Mouse (Mus musculus) hindbrain, embryonic 11.5 days (tissue): ENCODE data around the gene Fbxo48. TPM values are rescaled to one million over a fixed set of nuclear protein-coding genes. Genes with fewer than 3 reads are reported as not detected.

ENCODE experiments used
- ATAC-seq: fragments of 200-750 bp; cut with Nextera tagmentation; 2 replicates; pipeline ENCODE4 v1.8.0; 2017; ENCODE audit warnings: mild to moderate bottlenecking, moderate TSS enrichment, moderate library complexity; ENCODE audit not compliant: low FRiP score
- DNase-seq: peaks from one replicate; pipeline ENCODE4 v3.0.0-alpha.2; 2015; ENCODE audit warnings: low spot score
- H3K27ac ChIP-seq: fragments of 300-500 bp; sonication (generic); 2 replicates; pipeline ENCODE4 v1.5.1; 2014; ENCODE audit warnings: mild to moderate bottlenecking, low read depth, low read length
- H3K27me3 ChIP-seq: fragments of 300-500 bp; sonication (generic); 2 replicates; pipeline ENCODE4 v1.6.1; 2014; ENCODE audit warnings: mild to moderate bottlenecking, low read length, moderate library complexity, mixed read lengths; ENCODE audit not compliant: control insufficient read depth, insufficient read depth
- H3K36me3 ChIP-seq: fragments of 300-500 bp; sonication (generic); 2 replicates; pipeline ENCODE4 v1.6.1; 2014; ENCODE audit warnings: mild to moderate bottlenecking, low read length, moderate library complexity, mixed read lengths; ENCODE audit not compliant: control insufficient read depth, insufficient read depth
- H3K4me1 ChIP-seq: fragments of 300-500 bp; sonication (generic); replicated peaks from 2 replicates; pipeline ENCODE4 v1.6.1; 2014; ENCODE audit warnings: low read length, mixed read lengths; ENCODE audit not compliant: control insufficient read depth, insufficient read depth
- H3K4me2 ChIP-seq: fragments of 300-500 bp; sonication (generic); replicated peaks from 2 replicates; pipeline ENCODE4 v1.6.1; 2014; ENCODE audit warnings: mild to moderate bottlenecking, low read depth, low read length
- H3K4me3 ChIP-seq: fragments of 300-500 bp; sonication (generic); 2 replicates; pipeline ENCODE4 v1.5.1; 2014; ENCODE audit warnings: low read depth, low read length
- H3K9ac ChIP-seq: fragments of 300-500 bp; sonication (generic); 2 replicates; pipeline ENCODE4 v1.6.1; 2014; ENCODE audit warnings: low read depth, low read length
- H3K9me3 ChIP-seq: fragments of 300-500 bp; sonication (generic); 2 replicates; pipeline ENCODE4 v1.6.1; 2016; ENCODE audit warnings: low read length; ENCODE audit not compliant: control insufficient read depth
- WGBS: fragments of 180-500 bp; shearing (Covaris S2); extraction: QIAGEN DNeasy Blood & Tissue Kit; methylation state at CpG from one replicate; pipeline ENCODE4 v1.1.7; 2014; 5-methylcytosine and 5-hydroxymethylcytosine counted together
- polyA plus RNA-seq: library from polyadenylated mRNA; unstranded; fragments of >200 nt; fragmentation: Nextera tagmentation; extraction: Ambion mirVana; gene quantifications from 2 replicates; pipeline ENCODE4 v1.2.1, GENCODE M21; 2014

Gene Fbxo48
- polyA plus RNA-seq, 1 experiment from 2014 or later = 2.7 TPM

DNA sequence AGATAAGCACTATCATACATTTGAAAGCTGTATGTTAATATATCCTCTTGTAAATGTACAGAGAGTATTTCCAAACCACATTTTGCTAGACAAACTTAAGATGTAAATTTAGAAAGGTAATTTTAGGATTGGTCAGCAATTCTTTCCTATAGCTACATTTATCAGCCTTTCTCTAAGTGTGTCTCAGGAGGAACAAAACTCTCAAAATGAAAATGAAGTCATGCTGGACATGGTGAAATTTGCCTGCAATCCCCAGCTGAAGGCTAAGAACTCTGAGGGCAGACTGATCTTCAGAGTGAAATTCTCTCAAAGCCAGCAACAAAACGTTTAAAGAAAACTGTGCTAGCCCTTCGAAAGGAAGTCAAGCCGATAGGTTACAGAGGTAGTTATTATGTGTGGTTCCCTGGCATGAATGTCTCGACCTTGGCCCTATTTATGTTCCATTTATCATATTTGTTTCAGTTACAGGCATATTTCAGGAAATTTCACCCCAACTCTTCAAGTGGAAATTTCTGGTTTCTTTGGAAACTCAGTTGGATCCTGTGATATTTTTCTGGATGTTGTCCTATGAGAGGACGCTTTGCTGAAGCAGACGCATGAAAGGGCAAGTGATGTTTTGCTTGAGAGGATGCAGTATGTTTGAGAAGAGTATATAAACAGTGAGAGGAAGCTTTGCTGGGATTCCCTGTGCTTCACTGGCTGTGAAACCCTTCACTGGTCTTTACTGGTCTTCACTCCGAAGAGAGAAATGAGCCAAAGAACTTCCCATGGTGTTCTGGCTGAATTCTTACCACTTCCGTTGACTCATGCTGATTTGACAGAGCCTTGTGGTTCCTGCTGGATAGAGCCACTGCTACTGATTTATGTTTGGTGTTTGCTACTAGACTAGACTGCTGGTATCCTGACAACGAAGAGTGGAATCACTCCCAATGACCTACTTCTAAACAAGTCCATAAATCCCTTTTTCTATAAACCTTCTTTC, 49.5 kb downstream of the Fbxo48 start:
- Histone ChIP-seq H3K9me3 (no peaks in the 10 kb centered on the region), H3K4me1 (no peaks in the 10 kb centered on the region), H3K27me3 (no peaks in the 10 kb centered on the region), H3K4me2 (no peak overlapping the region), H3K9ac (no peak overlapping the region), H3K4me3 (no peak overlapping the region), H3K36me3 (no peaks in the 10 kb centered on the region), H3K27ac (no peak overlapping the region)
- 84% methylated on average over 9 of the region's 9 CpGs for WGBS
- DNase-seq = no peak
- no peak for ATAC-seq

- H3K9ac ChIP-seq = no peak overlapping the region
- H3K4me2 ChIP-seq = no peak overlapping the region
- H3K27me3 ChIP-seq = no peaks in the 10 kb centered on the region
- WGBS = 84% methylated on average over 7 of the region's 7 CpGs
- ATAC-seq = no peak
- no peaks in the 10 kb centered on the region for H3K4me1 ChIP-seq
- no peaks in the 10 kb centered on the region for H3K9me3 ChIP-seq
- DNase-seq = no peak
- H3K36me3 ChIP-seq = no peaks in the 10 kb centered on the region
- no peak overlapping the region for H3K27ac ChIP-seq
- no peak overlapping the region for H3K4me3 ChIP-seq
Measured at GRCm38 (mm10) chr11:17002739-17003373, 51.7 kb downstream of the Fbxo48 start.

- 87% methylated on average over 3 of the region's 3 CpGs for WGBS
- no peaks in the 10 kb centered on the region for H3K9me3 ChIP-seq
- H3K4me3 ChIP-seq = no peak overlapping the region
- ATAC-seq = no peak
- H3K4me1 ChIP-seq = no peaks in the 10 kb centered on the region
- no peak overlapping the region for H3K4me2 ChIP-seq
- H3K27me3 ChIP-seq = no peaks in the 10 kb centered on the region
- no peak overlapping the region for H3K9ac ChIP-seq
- no peaks in the 10 kb centered on the region for H3K36me3 ChIP-seq
- DNase-seq = no peak
- H3K27ac ChIP-seq = no peak overlapping the region
Measured at GRCm38 (mm10) chr11:17003757-17004156, 52.6 kb downstream of the Fbxo48 start.

Other genes with a start within 250 kb of the Fbxo48 start
- 3.8 and 5.9 TPM in 2 replicates for gene Egfr, start 199.2 kb upstream of the Fbxo48 start, polyA plus RNA-seq
- gene Cnrip1, start 100.2 kb downstream of the Fbxo48 start, polyA plus RNA-seq = 26.6 and 27.6 TPM in 2 replicates
- 7.2 and 7.8 TPM in 2 replicates for gene Plek, start 101.0 kb downstream of the Fbxo48 start, polyA plus RNA-seq
- gene Ppp3r1, start 207.9 kb downstream of the Fbxo48 start, polyA plus RNA-seq = 110 and 118 TPM in 2 replicates
- 33.9 and 35.2 TPM in 2 replicates for gene Wdr92, start 230.7 kb downstream of the Fbxo48 start, polyA plus RNA-seq